Mouse (Mus musculus) cerebellum, adult 11 months (tissue): ENCODE measurements around the gene Ip6k3.

ENCODE experiments used
- DNase-seq: peaks from one replicate; pipeline ENCODE4 v3.0.0; 2022

Ip6k3 gene

DNA sequence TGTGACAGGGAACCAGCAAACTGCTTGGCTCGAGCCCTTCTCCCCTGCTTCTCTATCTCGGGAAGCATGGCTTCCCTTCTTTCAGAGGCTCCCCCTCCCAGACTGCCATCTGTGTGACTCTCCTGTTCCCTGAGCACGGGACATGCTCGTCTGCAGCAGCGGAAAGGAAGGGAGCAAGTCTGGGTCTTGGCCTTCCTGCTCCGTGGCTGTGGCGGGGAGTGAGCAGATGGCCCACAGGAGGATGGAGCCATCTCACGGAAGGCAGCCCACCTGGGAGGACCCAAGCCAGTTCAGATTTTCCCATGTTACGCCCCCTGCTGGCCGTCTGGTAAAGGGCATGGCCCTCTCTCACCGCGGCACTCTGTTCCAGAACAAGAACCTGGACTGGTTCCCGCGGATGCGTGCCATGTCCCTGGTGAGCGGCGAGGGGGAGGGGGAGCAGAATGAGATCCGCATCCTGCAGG lies 47.0 kb downstream of the Ip6k3 start:
- DNase-seq: peak; percentile 98

- no peak for DNase-seq
Measured at GRCm38 (mm10) chr17:27119954-27120353, 47.6 kb downstream of the Ip6k3 start.

GRCm38 (mm10) chr17:27119540-27119895 lies 48.1 kb downstream of the Ip6k3 start:
- no peak for DNase-seq

DNA sequence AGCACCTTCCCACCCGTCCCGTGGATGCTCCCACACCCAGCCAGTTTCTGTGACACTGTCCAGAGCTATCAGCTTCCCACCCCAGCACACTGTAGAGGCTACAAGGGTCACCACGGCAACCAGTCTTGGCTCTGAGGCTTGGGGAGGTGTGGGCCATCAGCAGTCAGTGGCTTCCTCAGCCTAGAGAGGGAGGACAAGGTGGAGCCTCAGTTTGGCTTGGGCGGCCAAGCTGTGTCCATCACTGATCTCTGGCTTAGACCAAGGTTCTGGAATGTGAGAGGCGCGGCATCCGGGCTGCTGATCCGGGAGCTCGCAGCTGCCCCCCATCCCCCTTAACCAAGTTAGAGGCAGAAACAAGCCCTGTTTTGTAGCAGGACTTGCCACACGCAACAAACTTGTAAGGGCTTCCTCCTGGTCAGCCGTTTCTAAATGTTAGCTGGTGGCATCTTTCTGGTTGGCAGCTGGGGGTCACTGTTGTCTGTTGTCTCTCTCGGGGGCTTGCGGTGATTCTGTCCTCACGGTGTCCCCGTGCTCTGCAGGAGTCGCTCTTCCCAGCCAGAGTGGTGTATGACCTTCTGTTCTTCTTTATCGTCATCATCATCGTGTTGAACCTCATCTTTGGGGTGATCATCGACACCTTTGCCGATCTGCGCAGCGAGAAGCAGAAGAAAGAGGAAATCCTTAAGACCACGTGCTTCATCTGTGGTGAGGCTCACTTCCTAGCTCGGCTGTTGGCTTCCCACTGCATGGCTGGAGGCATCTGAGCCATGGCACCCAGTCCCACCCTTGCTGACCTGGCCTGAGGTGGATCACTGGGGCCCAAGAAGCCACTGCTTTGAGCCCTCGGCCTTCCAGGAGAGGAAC lies 48.7 kb downstream of the Ip6k3 start:
- DNase-seq: no peak

DNA sequence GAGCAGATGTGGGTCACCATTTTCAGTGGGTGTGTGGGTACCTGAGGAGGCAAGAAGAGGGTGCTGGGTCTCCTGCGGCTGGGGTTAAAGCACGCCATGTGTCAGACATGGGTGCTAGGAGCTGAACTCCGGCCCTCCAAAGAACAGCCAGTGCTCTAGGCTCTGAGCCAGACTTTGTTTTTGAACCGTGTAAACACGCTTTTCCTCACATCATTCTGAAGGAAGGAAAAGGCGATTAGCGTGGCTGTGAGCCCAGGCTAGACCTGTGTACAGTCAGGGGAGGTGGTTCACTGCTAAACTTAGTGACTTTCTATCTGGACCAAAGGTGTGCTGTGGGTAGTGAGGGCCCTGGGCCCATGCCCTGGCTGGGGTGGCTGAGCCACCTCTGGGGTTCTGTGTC lies 57.5 kb downstream of the Ip6k3 start:
- no peak for DNase-seq

- no peak for DNase-seq
Measured at GRCm38 (mm10) chr17:27107936-27108335, 59.7 kb downstream of the Ip6k3 start.

- DNase-seq: no peak
Measured at GRCm38 (mm10) chr17:27106745-27107144, 60.9 kb downstream of the Ip6k3 start.

- no peak for DNase-seq
Measured at GRCm38 (mm10) chr17:27105698-27106470, 61.7 kb downstream of the Ip6k3 start.

- no peak for DNase-seq
Measured at GRCm38 (mm10) chr17:27101675-27102074, 65.9 kb downstream of the Ip6k3 start.

- no peak for DNase-seq
Measured at GRCm38 (mm10) chr17:27095690-27096089, 71.9 kb downstream of the Ip6k3 start.
